8 mouse cellular contexts compared by ENCODE assay signal in genomic region chr11:21091428-21092405, GRCm38 (mm10). TPM values are rescaled to one million over a fixed set of nuclear protein-coding genes. Genes with fewer than 3 reads are reported as not detected.
DNase-seq lines count a peak whose midpoint lies in the region; ATAC-seq and TF ChIP-seq lines count a peak whose summit lies in the region.

No protein-coding gene starts in this region.

- H3K9ac ChIP-seq in CH12.LX (ENCODE audit: insufficient read depth, low read depth): peak overlapping the region; percentile 80
- peak overlapping the region; percentile 99 for H3K9ac ChIP-seq in heart, embryonic 12.5 days
- peak overlapping the region; percentile 98 for H3K9ac ChIP-seq in liver, postnatal 0 days (replicated peaks)
- peak overlapping the region; percentile 99 for H3K9ac ChIP-seq in neural tube, embryonic 13.5 days

- peak overlapping the region; percentile 86 for H3K27ac ChIP-seq in CH12.LX (ENCODE audit: insufficient read depth, low read depth)
- peak overlapping the region; percentile 94 for H3K27ac ChIP-seq in bone marrow macrophage, adult 2 months (ENCODE audit: insufficient read depth, low read depth, low read length)
- H3K27ac ChIP-seq in heart, embryonic 12.5 days (ENCODE audit: poor library complexity, severe bottlenecking): peak overlapping the region; percentile 100
- H3K27ac ChIP-seq in liver, postnatal 0 days (ENCODE audit: low read depth): peak overlapping the region; percentile 99
- peak overlapping the region; percentile 100 for H3K27ac ChIP-seq in neural tube, embryonic 13.5 days (replicated peaks)

- TF ChIP-seq RAD21 in CH12.LX (IDR thresholded peaks at IDR 0.05; ENCODE audit: low read depth, low read length): no peak

- no peaks in the 10 kb centered on the region for H3K9me3 ChIP-seq in CH12.LX (replicated peaks; ENCODE audit: low read length)
- H3K9me3 ChIP-seq in heart, embryonic 12.5 days (replicated peaks): no peaks in the 10 kb centered on the region
- no peaks in the 10 kb centered on the region for H3K9me3 ChIP-seq in liver, postnatal 0 days (ENCODE audit: low read length)
- no peaks in the 10 kb centered on the region for H3K9me3 ChIP-seq in neural tube, embryonic 13.5 days

- in situ Hi-C loops in CH12.LX (cut with MboI; ENCODE audit: low pct_ligation_motif_present, low pct_unique_long_range_greater_than_20kb, low sequenced_read_pairs): loop anchor here (10.0 kb wide), 1 partner anchor 177 kb away; no protein-coding TSS in a partner anchor

- 1% methylated on average over 98 of the region's 99 CpGs for WGBS in heart, embryonic 12.5 days
- WGBS in liver, postnatal 0 days (ENCODE audit: insufficient replicate concordance): under 1% methylated on average over 83 of the region's 99 CpGs
- WGBS in neural tube, embryonic 13.5 days: under 1% methylated on average over 97 of the region's 99 CpGs

- H3K4me2 ChIP-seq in CH12.LX (ENCODE audit: insufficient read depth, low read depth, poor library complexity, severe bottlenecking): peak overlapping the region; percentile 100
- peak overlapping the region; percentile 81 for H3K4me2 ChIP-seq in heart, embryonic 12.5 days
- peak overlapping the region; percentile 95 for H3K4me2 ChIP-seq in liver, postnatal 0 days (ENCODE audit: low read depth, low read length)
- peak overlapping the region; percentile 78 for H3K4me2 ChIP-seq in neural tube, embryonic 13.5 days

- peak; percentile 44 for DNase-seq in CH12.LX (ENCODE audit: extremely low read depth)
- peak; percentile 67 to 79 for DNase-seq in kidney, postnatal 25 days
- peak; percentile 77 for DNase-seq in liver, postnatal 0 days
- DNase-seq in thymus, postnatal 0 days (ENCODE audit: low spot score): peak; percentile 67

- TF ChIP-seq EP300 in CH12.LX (IDR thresholded peaks at IDR 0.05; ENCODE audit: low read length): no peak
- TF ChIP-seq EP300 in liver, postnatal 0 days (IDR thresholded peaks at IDR 0.05; ENCODE audit: low read depth): no peak

- ATAC-seq in erythroblast, adult 5-6 weeks (replicated peaks; ENCODE audit: low FRiP score, poor library complexity, severe bottlenecking): peak; percentile 56
- peak; percentile 80 for ATAC-seq in heart, embryonic 12.5 days (ENCODE audit: insufficient number of reproducible peaks, low FRiP score)
- ATAC-seq in liver, postnatal 0 days: peak; percentile 70
- peak; percentile 84 for ATAC-seq in neural tube, embryonic 13.5 days (ENCODE audit: low read depth)

- dilution Hi-C loops in CH12.LX (cut with MboI; ENCODE audit: extremely low pct_ligation_motif_present, extremely low pct_unique_long_range_greater_than_20kb, low sequenced_read_pairs): no loop called here

- peaks cover 3 to 54% of the 10 kb centered on the region in 2 experiments for H3K4me1 ChIP-seq in CH12.LX (ENCODE audit: control insufficient read depth in 1 of 2, insufficient read depth in 2 of 2)
- H3K4me1 ChIP-seq in bone marrow macrophage, adult 2 months (ENCODE audit: control insufficient read depth, insufficient read depth, low read length): peaks cover 23% of the 10 kb centered on the region
- peaks cover 10% of the 10 kb centered on the region for H3K4me1 ChIP-seq in heart, embryonic 12.5 days (replicated peaks)
- peaks cover 11% of the 10 kb centered on the region for H3K4me1 ChIP-seq in liver, postnatal 0 days (ENCODE audit: insufficient read depth)
- peaks cover 23% of the 10 kb centered on the region for H3K4me1 ChIP-seq in neural tube, embryonic 13.5 days (replicated peaks)

- H3K4me3 ChIP-seq in CH12.LX (replicated peaks in 1 of 3; ENCODE audit: low read depth in 2 of 3, low read length in 2 of 3, poor library complexity in 1 of 3): peak overlapping the region; percentile 84 to 98 (median 91)
- peak overlapping the region; percentile 91 for H3K4me3 ChIP-seq in bone marrow macrophage, adult 2 months (ENCODE audit: insufficient read depth, low read length)
- peak overlapping the region; percentile 96 for H3K4me3 ChIP-seq in heart, embryonic 12.5 days
- peak overlapping the region; percentile 97 for H3K4me3 ChIP-seq in liver, postnatal 0 days (ENCODE audit: low read depth, low read length)
- H3K4me3 ChIP-seq in neural tube, embryonic 13.5 days: peak overlapping the region; percentile 82

- TF ChIP-seq CTCF in CH12.LX (conservative IDR thresholded peaks at IDR 0.05 in 1 of 2, IDR thresholded peaks at IDR 0.05 in 1 of 2; ENCODE audit: low read depth in 2 of 2, low read length in 2 of 2): peak in 1 of 2 experiments; percentile 1; a peak in 1 of 4 replicates
- TF ChIP-seq CTCF in bone marrow macrophage, adult 2 months (IDR thresholded peaks at IDR 0.05; ENCODE audit: low read depth, low read length): no peak
- no peak for TF ChIP-seq CTCF in liver, postnatal 0 days (IDR thresholded peaks at IDR 0.05; ENCODE audit: low read depth)

- TF ChIP-seq POLR2A in CH12.LX (IDR thresholded peaks at IDR 0.05; ENCODE audit: low read depth, low read length): no peak
- TF ChIP-seq POLR2A in bone marrow macrophage, adult 2 months (IDR thresholded peaks at IDR 0.05; ENCODE audit: borderline replicate concordance, low read depth, low read length): no peak

- H3K79me2 ChIP-seq in CH12.LX (replicated peaks; ENCODE audit: control insufficient read depth, extremely low read depth, insufficient read depth, poor library complexity, severe bottlenecking): peaks cover 22% of the 10 kb centered on the region

- peaks cover 0 to 7% of the 10 kb centered on the region in 2 experiments for H3K36me3 ChIP-seq in CH12.LX (replicated peaks in 1 of 2; ENCODE audit: control insufficient read depth in 1 of 2, insufficient read depth in 1 of 2, low read length in 1 of 2)
- 0 out of 2 replicates have a peak, but pooled peaks cover 3% of the 10 kb centered on the region for H3K36me3 ChIP-seq in heart, embryonic 12.5 days
- H3K36me3 ChIP-seq in liver, postnatal 0 days (replicated peaks; ENCODE audit: insufficient read depth, low read length): no peaks in the 10 kb centered on the region
- no peaks in the 10 kb centered on the region for H3K36me3 ChIP-seq in neural tube, embryonic 13.5 days

- H3K27me3 ChIP-seq in CH12.LX (replicated peaks): no peaks in the 10 kb centered on the region
- H3K27me3 ChIP-seq in heart, embryonic 12.5 days (replicated peaks): no peaks in the 10 kb centered on the region
- no peaks in the 10 kb centered on the region for H3K27me3 ChIP-seq in liver, postnatal 0 days (ENCODE audit: insufficient read depth, low read length)
- H3K27me3 ChIP-seq in neural tube, embryonic 13.5 days: no peaks in the 10 kb centered on the region

TF ChIP-seq in CH12.LX, 34 proteins besides CTCF, POLR2A, EP300 and RAD21 (continues in another document):
- TF ChIP-seq MAFK (IDR thresholded peaks at IDR 0.05; ENCODE audit: insufficient replicate concordance, low read length) (no peak), JUN (IDR thresholded peaks at IDR 0.05; ENCODE audit: insufficient read depth, low read depth, low read length) (no peak; the same call in 1 of the 2 replicates), USF2 (conservative IDR thresholded peaks at IDR 0.05; ENCODE audit: low read depth, low read length) (no peak), NELFE (IDR thresholded peaks at IDR 0.05; ENCODE audit: low read depth, low read length) (no peak), MYC (IDR thresholded peaks at IDR 0.05; ENCODE audit: low read depth, low read length) (no peak), ZKSCAN1 (IDR thresholded peaks at IDR 0.05; ENCODE audit: borderline replicate concordance, low read depth, low read length) (no peak), MEF2A (IDR thresholded peaks at IDR 0.05; ENCODE audit: borderline replicate concordance, low read depth, low read length) (0 out of 2 replicates have a peak, but pooled peaks have one; percentile 1), MAX (IDR thresholded peaks at IDR 0.05; ENCODE audit: low read length) (no peak), PAX5 (IDR thresholded peaks at IDR 0.05; ENCODE audit: low read length) (no peak), SIN3A (IDR thresholded peaks at IDR 0.05; ENCODE audit: low read length) (no peak; the same call in 1 of the 2 replicates), HCFC1 (IDR thresholded peaks at IDR 0.05; ENCODE audit: low read depth, low read length) (peak; percentile 50; the same call in 1 of the 2 replicates), E2F4 (IDR thresholded peaks at IDR 0.05; ENCODE audit: insufficient replicate concordance, low read depth, low read length) (no peak), ELF1 (IDR thresholded peaks at IDR 0.05; ENCODE audit: low read depth, low read length) (no peak), JUND (conservative IDR thresholded peaks at IDR 0.05; ENCODE audit: low read depth, low read length) (no peak), SMC3 (IDR thresholded peaks at IDR 0.05; ENCODE audit: low read depth, low read length) (no peak; the same call in 1 of the 2 replicates), CHD1 (IDR thresholded peaks at IDR 0.05; ENCODE audit: low read depth, low read length) (no peak; the same call in 1 of the 2 replicates), TBP (conservative IDR thresholded peaks at IDR 0.05; ENCODE audit: low read depth, low read length) (no peak), RCOR1 (conservative IDR thresholded peaks at IDR 0.05; ENCODE audit: low read depth, low read length) (no peak), ETS1 (conservative IDR thresholded peaks at IDR 0.05; ENCODE audit: low read depth, low read length) (no peak), UBTF (IDR thresholded peaks at IDR 0.05; ENCODE audit: low read depth, low read length) (peak; percentile 99), POLR2AphosphoS2 (IDR thresholded peaks at IDR 0.05; ENCODE audit: low read depth, low read length) (no peak), MXI1 (IDR thresholded peaks at IDR 0.05; ENCODE audit: low read depth, low read length) (peak; percentile 7; the same call in 1 of the 2 replicates), IRF4 (IDR thresholded peaks at IDR 0.05; ENCODE audit: low read depth, low read length) (0 out of 2 replicates have a peak, but pooled peaks have one; percentile 25), ZMIZ1 (IDR thresholded peaks at IDR 0.05; ENCODE audit: low read depth, low read length) (no peak)

RNA-seq across cellular contexts. Expression of gene Peli1, which starts 0.6 kb away (rescaled TPM):
- total RNA-seq in CH12.LX (2012; rRNA removed) (6.7 and 7.8 TPM in 2 replicates), CH12.LX (2014; rRNA removed) (14.1 and 14.8 TPM in 2 replicates)
- polyA plus RNA-seq in CH12.LX (2012; ENCODE audit: insufficient read length, low read depth): 21.2 and 25.9 TPM in 2 replicates
- 28.2 and 30.8 TPM in 2 replicates for polyA plus RNA-seq in bone marrow macrophage, adult 2 months (2012; ENCODE audit: insufficient read depth, insufficient read length, missing spikeins)
- total RNA-seq in erythroblast, adult 5-6 weeks (2015; ENCODE audit: low replicate concordance): 17.5 and 28.0 TPM in 2 replicates
- 26.2 and 28.4 TPM in 2 replicates for total RNA-seq in erythroblast, adult 5-6 weeks (2017; ENCODE audit: low replicate concordance)
- 31.0 and 32.1 TPM in 2 replicates for polyA plus RNA-seq in heart, embryonic 12.5 days (2016; fragmentation: Nextera tagmentation; extraction: Ambion mirVana)
- polyA plus RNA-seq in liver, postnatal 0 days (2015; fragmentation: Nextera tagmentation; extraction: Ambion mirVana): 9.8 and 10.5 TPM in 2 replicates
- polyA plus RNA-seq in neural tube, embryonic 13.5 days (2015; fragmentation: Nextera tagmentation; extraction: Ambion mirVana): 87.1 and 89.6 TPM in 2 replicates
- 59.3 and 65.9 TPM in 2 replicates for polyA plus RNA-seq in thymus, postnatal 0 days (2015; fragmentation: Nextera tagmentation; extraction: Ambion mirVana)

Comparison
In these comparisons a context has a peak if more than half of its experiments do, and no peak if none do; other contexts are left out.
1. Peak in every context shown above with its lines: DNase-seq, ATAC-seq, H3K4me3 ChIP-seq and H3K27ac ChIP-seq.